Mouse (Mus musculus) adrenal gland, postnatal 4 days (tissue): Measurements from ENCODE around the gene Gal3st2b. TPM values are rescaled to one million over a fixed set of nuclear protein-coding genes. Genes with fewer than 3 reads are reported as not detected.
"Not testable (repeated sequence)": the region's sequence is repeated elsewhere in the genome, so short reads cannot be mapped to it uniquely, and the experiment has no call there.

Source experiments
- DNase-seq, 2 experiments: peaks; one replicate each; pipeline ENCODE4 v3.0.0; 2021 to 2022; ENCODE audit warnings: low spot score in 2 of 2, mixed read lengths in 2 of 2
- long read RNA-seq, 2 experiments: library from polyadenylated mRNA; stranded (forward); transcript quantifications; one replicate each; pipeline ENCODE4 v2.0.0; 2021
- total RNA-seq, 2 experiments: library from RNA; stranded (reverse); gene quantifications; 2 replicates each; pipeline ENCODE4 v1.2.3; 2021

The Gal3st2b gene
- under 1 TPM in 1 of 2 experiments, not detected in 1; 0.45 TPM for total RNA-seq
- long read RNA-seq, experiment 1: 0 reads
- long read RNA-seq, experiment 2, partial matches to known transcripts: 0 of 4 reads
- long read RNA-seq, experiment 2, other reads (novel, unspliced or antisense): 4 of 4 reads

- not testable (repeated sequence) for DNase-seq
These were observed at the start of gene Gal3st2b for GRCm38 (mm10) chr1:93918011-93918410. Gene Gal3st2b (plus strand): TSS chr1:93918311.

- DNase-seq: not testable (repeated sequence)
These were observed 46.5 kb upstream of the Gal3st2b start for GRCm38 (mm10) chr1:93871594-93872105.

DNA sequence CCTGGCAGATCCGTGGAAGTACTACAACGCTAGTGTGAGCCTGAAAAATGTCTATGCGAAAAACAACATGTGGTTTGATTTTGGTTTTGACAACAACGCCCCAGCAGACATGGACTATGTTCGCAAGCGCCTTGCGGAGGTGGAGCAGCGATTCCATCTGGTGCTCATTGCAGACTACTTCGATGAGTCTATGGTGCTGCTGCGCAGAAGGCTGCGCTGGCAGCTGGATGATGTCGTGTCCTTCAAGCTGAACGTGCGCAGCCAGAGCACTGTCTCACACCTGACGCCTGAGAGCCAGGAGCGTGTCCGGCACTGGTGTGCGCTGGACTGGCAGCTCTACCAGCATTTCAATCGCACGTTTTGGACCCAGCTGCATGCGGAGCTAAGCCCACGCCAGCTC, 43.7 kb upstream of the Gal3st2b start:
- DNase-seq: not testable (repeated sequence)

DNA sequence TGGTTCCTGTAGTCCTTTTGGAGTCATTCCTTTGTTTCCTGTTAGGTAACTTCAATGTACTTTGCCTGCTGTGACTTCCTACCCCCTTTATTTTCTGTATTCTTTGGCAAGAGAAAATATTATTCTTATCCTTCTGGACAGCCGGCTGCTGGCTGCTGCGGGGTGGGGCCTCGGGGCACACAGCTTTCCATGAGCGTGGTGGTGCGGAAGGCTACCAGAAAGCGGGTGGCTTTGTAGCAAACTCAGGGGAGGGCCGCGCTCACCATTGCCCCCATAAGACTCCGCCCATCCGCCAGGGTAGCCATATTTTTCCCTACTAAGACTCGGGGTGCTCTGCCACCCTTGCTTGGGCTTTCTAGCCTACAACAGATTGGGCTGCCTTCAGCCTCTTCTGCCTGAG, 36.3 kb upstream of the Gal3st2b start:
- DNase-seq: not testable (repeated sequence)

DNA sequence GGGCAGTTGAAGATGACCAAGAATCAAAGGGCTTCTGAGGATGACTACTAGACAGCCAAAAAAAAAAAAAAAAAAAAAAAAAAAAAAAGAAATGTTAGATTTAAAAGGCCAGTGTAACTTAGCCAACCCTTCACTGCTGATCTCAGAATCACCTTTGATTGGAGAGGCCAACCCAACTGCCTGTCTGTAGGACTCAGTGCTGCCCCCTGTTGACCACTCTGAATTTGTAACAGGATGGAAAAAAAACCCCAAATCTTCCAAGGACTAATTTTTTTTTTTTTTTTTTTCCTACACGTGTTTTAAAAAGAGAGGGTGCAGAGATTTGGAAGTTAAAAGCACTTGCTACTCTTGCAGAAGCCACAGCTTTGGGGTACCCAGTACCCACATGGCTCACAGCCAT, 27.2 kb upstream of the Gal3st2b start:
- DNase-seq: not testable (repeated sequence)

DNA sequence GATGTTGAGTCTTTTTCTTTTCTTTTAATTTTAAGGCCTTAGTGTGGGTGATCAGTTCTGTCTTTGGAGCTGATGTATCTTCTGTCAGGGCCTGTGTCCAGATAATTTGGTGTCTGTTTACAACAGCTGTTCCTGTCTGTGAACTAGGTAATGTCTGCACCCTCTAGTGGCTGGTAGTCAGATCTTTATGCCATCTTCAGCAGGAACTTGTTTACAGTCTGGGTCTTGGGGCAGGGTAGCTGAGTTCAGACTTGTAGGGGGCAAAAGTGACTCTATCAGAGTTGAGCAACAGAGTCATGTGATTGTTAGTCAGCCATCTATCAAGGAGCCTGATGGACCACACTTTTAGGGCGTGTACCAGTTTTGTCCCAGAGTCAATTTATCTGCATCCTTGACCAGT, 20.7 kb upstream of the Gal3st2b start:
- DNase-seq: not testable (repeated sequence)

GRCm38 (mm10) chr1:93901291-93901690, 16.8 kb upstream of the Gal3st2b start:
- not testable (repeated sequence) for DNase-seq

- not testable (repeated sequence) for DNase-seq
These were observed 11.4 kb upstream of the Gal3st2b start for GRCm38 (mm10) chr1:93906690-93907089.

DNA sequence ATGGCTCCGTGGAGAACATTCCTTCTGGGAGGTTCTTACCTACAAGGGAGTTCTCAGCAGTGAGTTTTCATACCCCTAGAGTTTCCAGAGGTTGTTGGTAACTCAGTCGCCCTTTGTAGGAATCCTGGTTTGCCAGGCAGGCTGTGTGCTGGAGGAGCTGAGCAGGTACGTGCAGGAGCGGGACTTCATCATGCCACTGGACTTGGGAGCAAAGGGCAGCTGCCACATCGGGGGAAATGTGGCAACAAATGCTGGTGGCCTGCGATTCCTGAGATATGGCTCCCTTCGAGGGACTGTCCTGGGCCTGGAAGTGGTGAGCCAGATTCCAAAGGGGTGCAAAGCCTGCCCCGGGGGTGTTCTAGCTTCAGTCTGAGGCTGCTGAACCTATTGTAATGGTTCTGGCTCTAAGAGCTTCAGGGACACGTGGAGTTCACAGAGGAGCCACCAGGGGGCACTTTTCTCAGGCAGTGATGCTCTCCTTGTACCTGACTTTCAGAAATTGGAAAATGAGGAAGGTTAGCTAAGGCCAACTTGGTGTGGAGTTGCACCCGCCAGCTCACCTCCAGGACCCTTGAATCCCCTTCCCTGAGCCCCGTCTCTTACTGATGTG, 9.0 kb upstream of the Gal3st2b start:
- DNase-seq: not testable (repeated sequence)

GRCm38 (mm10) chr1:93911877-93912276, 6.2 kb upstream of the Gal3st2b start:
- DNase-seq: not testable (repeated sequence)

DNA sequence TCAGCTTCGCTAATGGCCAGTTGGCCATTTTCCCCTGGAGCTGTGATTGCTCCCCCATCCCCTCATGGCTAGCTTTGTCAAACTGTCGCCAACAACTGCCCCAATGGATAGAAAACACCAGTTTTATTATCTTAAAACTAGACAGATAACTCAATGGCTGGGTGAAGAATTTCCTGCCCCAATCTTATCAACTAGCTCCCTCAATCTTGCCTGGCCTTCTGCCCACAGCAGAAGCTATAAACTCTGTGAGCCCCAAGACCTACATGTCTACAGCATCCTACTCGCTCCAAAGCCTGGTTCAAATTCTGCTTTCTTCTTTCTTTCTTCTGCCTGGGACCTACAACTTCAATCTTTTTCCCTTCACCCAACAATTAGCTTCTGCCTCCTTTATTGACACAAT, 951 bp upstream of the Gal3st2b start:
- DNase-seq: not testable (repeated sequence)

DNA sequence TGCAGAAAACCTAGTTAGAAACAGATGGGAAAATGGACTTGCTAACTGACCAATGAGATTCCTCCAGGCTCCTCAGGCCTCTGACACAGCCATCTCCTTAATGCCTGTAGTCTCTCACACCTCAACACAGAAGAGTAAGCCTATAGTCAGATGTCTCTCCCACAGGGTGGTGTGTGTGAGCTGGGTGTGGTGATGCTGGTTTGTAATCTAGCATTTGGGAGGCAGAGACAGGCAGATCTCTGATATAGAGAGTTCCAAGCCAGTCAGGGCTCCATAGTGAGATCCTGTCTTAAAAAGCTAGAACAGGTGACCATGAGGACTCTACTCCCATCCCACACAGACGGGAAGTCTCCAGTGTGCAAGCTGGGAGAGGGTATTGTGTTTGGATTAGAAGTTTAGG, 664 bp downstream of the Gal3st2b start:
- not testable (repeated sequence) for DNase-seq

DNA sequence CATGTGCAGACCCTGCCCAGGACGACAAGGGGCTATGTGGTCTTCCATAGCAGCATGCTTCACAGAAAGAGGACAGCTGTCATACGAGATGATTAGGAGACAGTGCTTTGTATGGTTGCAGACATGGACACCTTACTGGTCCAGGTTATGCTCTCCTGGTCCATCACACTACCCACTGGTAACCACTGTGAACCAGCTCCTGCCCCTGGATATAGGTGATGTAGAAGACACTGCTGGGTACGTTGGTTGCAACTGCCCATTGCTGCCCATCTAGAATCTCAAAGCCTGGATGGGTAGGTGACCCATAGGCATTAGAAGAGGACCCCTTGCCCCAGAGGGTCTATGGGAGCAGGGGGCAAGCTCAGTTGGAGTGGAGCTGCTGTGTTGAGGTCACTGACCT, 1.2 kb downstream of the Gal3st2b start:
- DNase-seq: not testable (repeated sequence)

GRCm38 (mm10) chr1:93922609-93923008, 4.5 kb downstream of the Gal3st2b start:
- DNase-seq: not testable (repeated sequence)

DNA sequence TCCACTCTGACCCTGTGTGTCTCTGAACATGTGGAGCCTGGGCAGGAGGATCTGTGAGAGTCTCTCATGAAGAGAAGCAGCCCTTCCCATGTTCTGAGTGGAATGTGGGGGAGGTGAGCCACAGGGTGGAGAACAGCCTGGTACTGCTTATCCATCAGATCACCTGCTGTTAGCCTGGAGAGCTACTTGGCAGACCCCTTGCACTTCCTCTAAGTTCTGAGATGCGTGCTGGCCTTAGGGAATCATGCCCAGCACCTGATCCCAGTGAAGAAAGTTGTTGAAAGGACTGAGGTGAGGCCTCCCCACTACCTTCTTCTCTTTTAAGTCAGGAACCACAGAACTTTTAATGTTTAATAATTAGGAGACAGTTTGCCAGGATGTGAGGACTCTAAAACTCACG, 5.0 kb downstream of the Gal3st2b start:
- not testable (repeated sequence) for DNase-seq

- DNase-seq: not testable (repeated sequence)
These were observed 17.3 kb downstream of the Gal3st2b start for GRCm38 (mm10) chr1:93935378-93935777.

DNA sequence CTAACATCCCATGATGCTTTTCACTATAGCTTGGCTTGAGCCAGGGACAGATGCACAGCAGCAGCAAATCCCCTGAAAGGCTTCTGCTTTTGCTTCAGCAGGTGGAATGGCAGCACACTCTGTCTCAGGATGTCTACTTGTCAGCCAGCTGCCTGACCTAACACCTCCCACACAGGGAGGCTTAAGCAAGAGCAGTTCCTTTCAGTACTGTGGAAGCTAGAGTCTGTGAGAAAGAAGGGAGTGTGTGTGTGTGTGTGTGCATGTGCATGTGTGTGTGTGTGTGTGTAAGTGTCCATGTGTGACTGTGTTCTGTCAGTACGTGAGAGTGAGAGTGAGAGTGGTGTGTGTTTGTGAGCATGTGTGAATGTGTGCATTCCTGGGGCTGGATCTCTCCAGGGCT, 19.7 kb downstream of the Gal3st2b start:
- not testable (repeated sequence) for DNase-seq

- not testable (repeated sequence) for DNase-seq
These were observed 20.3 kb downstream of the Gal3st2b start for GRCm38 (mm10) chr1:93938415-93938814.

DNA sequence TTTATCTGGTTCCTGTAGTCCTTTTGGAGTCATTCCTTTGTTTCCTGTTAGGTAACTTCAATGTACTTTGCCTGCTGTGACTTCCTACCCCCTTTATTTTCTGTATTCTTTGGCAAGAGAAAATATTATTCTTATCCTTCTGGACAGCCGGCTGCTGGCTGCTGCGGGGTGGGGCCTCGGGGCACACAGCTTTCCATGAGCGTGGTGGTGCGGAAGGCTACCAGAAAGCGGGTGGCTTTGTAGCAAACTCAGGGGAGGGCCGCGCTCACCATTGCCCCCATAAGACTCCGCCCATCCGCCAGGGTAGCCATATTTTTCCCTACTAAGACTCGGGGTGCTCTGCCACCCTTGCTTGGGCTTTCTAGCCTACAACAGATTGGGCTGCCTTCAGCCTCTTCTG, 31.0 kb downstream of the Gal3st2b start:
- DNase-seq: not testable (repeated sequence)

- not testable (repeated sequence) for DNase-seq
These were observed 48.4 kb downstream of the Gal3st2b start for GRCm38 (mm10) chr1:93966489-93966888.

DNA sequence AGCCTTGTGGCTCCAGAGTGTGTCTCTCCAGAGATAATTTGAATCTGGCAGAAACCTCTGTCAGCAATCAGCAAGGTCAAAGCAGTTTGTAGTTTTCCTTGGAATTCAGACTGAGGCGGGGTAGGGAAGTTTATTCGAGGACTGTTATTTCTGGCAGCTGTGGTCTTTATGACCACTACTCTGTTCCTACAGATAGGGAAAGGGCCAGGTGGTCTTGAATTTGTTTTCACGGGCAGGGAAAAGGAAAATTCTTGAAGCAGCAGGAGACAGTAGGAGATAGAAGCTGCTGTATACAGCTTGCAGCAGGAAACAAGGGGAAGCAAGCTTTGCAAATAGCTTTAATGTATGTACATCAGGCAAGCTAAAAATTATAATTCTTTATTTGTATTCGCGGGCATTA, 52.3 kb downstream of the Gal3st2b start:
- not testable (repeated sequence) for DNase-seq

GRCm38 (mm10) chr1:93970797-93971196, 52.7 kb downstream of the Gal3st2b start:
- not testable (repeated sequence) for DNase-seq

DNA sequence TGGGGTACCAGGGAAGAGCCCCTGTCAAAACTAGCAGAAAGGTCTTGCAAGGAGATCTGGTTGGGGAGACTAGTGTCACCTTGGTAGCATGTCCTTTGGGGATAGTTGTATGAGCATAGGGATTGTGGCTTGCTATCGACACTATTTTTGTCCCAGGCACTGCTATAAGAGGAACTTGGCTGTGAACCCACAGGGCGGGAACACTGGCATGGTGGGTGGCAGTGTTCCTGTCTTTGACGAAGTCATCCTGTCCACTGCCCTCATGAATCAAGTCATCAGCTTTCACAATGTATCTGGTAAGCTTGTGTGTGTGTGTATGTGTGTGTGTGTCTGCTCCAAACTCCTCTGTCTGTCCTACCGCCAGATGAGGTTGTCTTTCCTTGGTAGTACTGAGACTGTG, 57.7 kb downstream of the Gal3st2b start:
- not testable (repeated sequence) for DNase-seq
